Mouse (Mus musculus): ENCODE measurements around the gene Hspb8.

- TF ChIP-seq CTCF (IDR thresholded peaks at IDR 0.05; ENCODE audit: low read depth) (no peak), EP300 (IDR thresholded peaks at IDR 0.05; ENCODE audit: low read depth) (no peak)
These were observed 1.9 kb downstream of the Hspb8 start for GRCm38 (mm10) chr5:116420759-116421225.

Data from liver, embryonic 14.5 days (tissue).